Mouse (Mus musculus) embryonic facial prominence, embryonic 13.5 days (tissue): ENCODE measurements around the gene Slx4ip. TPM values are rescaled to one million over a fixed set of nuclear protein-coding genes. Genes with fewer than 3 reads are reported as not detected.

ENCODE experiments used
- ATAC-seq: fragments of 200-750 bp; cut with Nextera tagmentation; 2 replicates; pipeline ENCODE4 v1.8.0; 2017; ENCODE audit warnings: low read depth; ENCODE audit not compliant: insufficient number of reproducible peaks, insufficient read depth, low FRiP score, low TSS enrichment
- H3K27ac ChIP-seq: fragments of 300-500 bp; sonication (generic); 2 replicates; pipeline ENCODE4 v1.5.1; 2015; ENCODE audit warnings: moderate library complexity, mild to moderate bottlenecking, inconsistent platforms
- H3K27me3 ChIP-seq: fragments of 300-500 bp; sonication (generic); 2 replicates; pipeline ENCODE4 v1.6.1; 2015; ENCODE audit warnings: mild to moderate bottlenecking, inconsistent platforms
- H3K36me3 ChIP-seq: fragments of 300-500 bp; sonication (generic); 2 replicates; pipeline ENCODE4 v1.6.1; 2015; ENCODE audit warnings: mild to moderate bottlenecking, inconsistent platforms
- H3K4me1 ChIP-seq: fragments of 300-500 bp; sonication (generic); 2 replicates; pipeline ENCODE4 v1.6.1; 2015; ENCODE audit warnings: inconsistent platforms
- H3K4me2 ChIP-seq: fragments of 300-500 bp; sonication (generic); 2 replicates; pipeline ENCODE4 v1.6.1; 2015; ENCODE audit warnings: moderate library complexity, mild to moderate bottlenecking, inconsistent platforms
- H3K4me3 ChIP-seq: fragments of 300-500 bp; sonication (generic); 2 replicates; pipeline ENCODE4 v1.5.1; 2015; ENCODE audit warnings: mild to moderate bottlenecking, inconsistent platforms
- H3K9ac ChIP-seq: fragments of 300-500 bp; sonication (generic); 2 replicates; pipeline ENCODE4 v1.6.1; 2015; ENCODE audit warnings: mild to moderate bottlenecking, inconsistent platforms
- H3K9me3 ChIP-seq: fragments of 300-500 bp; sonication (generic); 2 replicates; pipeline ENCODE4 v1.6.1; 2016; ENCODE audit warnings: inconsistent platforms
- WGBS: fragments of 180-500 bp; shearing (Covaris S2); methylation state at CpG from one replicate; pipeline ENCODE4 v1.1.7; 2015; ENCODE audit warnings: mixed read lengths; 5-methylcytosine and 5-hydroxymethylcytosine counted together
- polyA plus RNA-seq: library from polyadenylated mRNA; unstranded; fragments of >200 nt; fragmentation: Nextera tagmentation; extraction: Ambion mirVana; gene quantifications from 2 replicates; pipeline ENCODE4 v1.2.1, GENCODE M21; 2015

The Slx4ip gene
- polyA plus RNA-seq, 1 experiment from 2014 or later = 8.2 TPM

GRCm38 (mm10) chr2:136911958-136912411 is 21.0 kb downstream of the Slx4ip start:
- Histone ChIP-seq H3K9ac (no peak overlapping the region), H3K9me3 (no peaks in the 10 kb centered on the region), H3K4me1 (peaks cover 11% of the 10 kb centered on the region), H3K27me3 (no peaks in the 10 kb centered on the region), H3K4me3 (no peak overlapping the region), H3K4me2 (no peak overlapping the region), H3K36me3 (no peaks in the 10 kb centered on the region), H3K27ac (peak overlapping the region; percentile 16; the same call in 1 of the 2 replicates)
- no peak for ATAC-seq
- WGBS = 26% methylated on average over 4 of the region's 4 CpGs

GRCm38 (mm10) chr2:136913021-136913420 is 22.0 kb downstream of the Slx4ip start:
- no peak for ATAC-seq
- no peak overlapping the region for H3K27ac ChIP-seq
- no peak overlapping the region for H3K9ac ChIP-seq
- no peak overlapping the region for H3K4me2 ChIP-seq
- H3K27me3 ChIP-seq = no peaks in the 10 kb centered on the region
- H3K9me3 ChIP-seq = no peaks in the 10 kb centered on the region
- 83% methylated on average over 3 of the region's 3 CpGs for WGBS
- peaks cover 11% of the 10 kb centered on the region for H3K4me1 ChIP-seq
- no peak overlapping the region for H3K4me3 ChIP-seq
- no peaks in the 10 kb centered on the region for H3K36me3 ChIP-seq

GRCm38 (mm10) chr2:136914334-136914902 is 23.4 kb downstream of the Slx4ip start:
- H3K4me3 ChIP-seq = no peak overlapping the region
- ATAC-seq = no peak
- 37% methylated on average over 3 of the region's 3 CpGs for WGBS

GRCm38 (mm10) chr2:136919433-136919832 is 28.4 kb downstream of the Slx4ip start:
- no peak overlapping the region for H3K27ac ChIP-seq
- H3K4me3 ChIP-seq = no peak overlapping the region
- H3K36me3 ChIP-seq = no peaks in the 10 kb centered on the region
- H3K9ac ChIP-seq = no peak overlapping the region
- H3K9me3 ChIP-seq = no peaks in the 10 kb centered on the region
- H3K27me3 ChIP-seq = no peaks in the 10 kb centered on the region
- peaks cover 5% of the 10 kb centered on the region for H3K4me1 ChIP-seq
- ATAC-seq = no peak
- H3K4me2 ChIP-seq = no peak overlapping the region
- 89% methylated on average over 1 of the region's 1 CpGs for WGBS

More at GRCm38 (mm10) chr2:136914334-136914902, 23.4 kb downstream of the Slx4ip start:
- no peaks in the 10 kb centered on the region for H3K36me3 ChIP-seq
- no peak overlapping the region for H3K27ac ChIP-seq
- H3K9me3 ChIP-seq = no peaks in the 10 kb centered on the region
- H3K9ac ChIP-seq = no peak overlapping the region
- H3K4me2 ChIP-seq = no peak overlapping the region
- no peaks in the 10 kb centered on the region for H3K27me3 ChIP-seq
- peaks cover 11% of the 10 kb centered on the region for H3K4me1 ChIP-seq

- Histone ChIP-seq H3K27me3 (no peaks in the 10 kb centered on the region), H3K4me1 (peaks cover 5% of the 10 kb centered on the region), H3K9me3 (no peaks in the 10 kb centered on the region), H3K4me2 (no peak overlapping the region), H3K4me3 (no peak overlapping the region), H3K36me3 (no peaks in the 10 kb centered on the region), H3K27ac (no peak overlapping the region), H3K9ac (no peak overlapping the region)
- WGBS = 85% methylated on average over 3 of the region's 3 CpGs
- ATAC-seq = no peak
These were observed 29.4 kb downstream of the Slx4ip start for GRCm38 (mm10) chr2:136920257-136920993.

- Histone ChIP-seq H3K4me2 (no peak overlapping the region), H3K36me3 (no peaks in the 10 kb centered on the region), H3K4me1 (peaks cover 5% of the 10 kb centered on the region), H3K4me3 (no peak overlapping the region), H3K27ac (no peak overlapping the region), H3K9ac (no peak overlapping the region), H3K27me3 (no peaks in the 10 kb centered on the region), H3K9me3 (no peaks in the 10 kb centered on the region)
- no peak for ATAC-seq
- 62% methylated on average over 4 of the region's 4 CpGs for WGBS
These were observed 30.0 kb downstream of the Slx4ip start for GRCm38 (mm10) chr2:136921003-136921408.

GRCm38 (mm10) chr2:136936391-136937288 is 45.6 kb downstream of the Slx4ip start:
- Histone ChIP-seq H3K4me3 (no peak overlapping the region), H3K27me3 (no peaks in the 10 kb centered on the region), H3K27ac (no peak overlapping the region), H3K9me3 (no peaks in the 10 kb centered on the region), H3K4me1 (no peaks in the 10 kb centered on the region), H3K4me2 (no peak overlapping the region), H3K9ac (no peak overlapping the region), H3K36me3 (no peaks in the 10 kb centered on the region)
- 86% methylated on average over 4 of the region's 4 CpGs for WGBS
- no peak for ATAC-seq

- Histone ChIP-seq H3K9ac (no peak overlapping the region), H3K27ac (no peak overlapping the region), H3K4me3 (no peak overlapping the region), H3K36me3 (no peaks in the 10 kb centered on the region), H3K4me2 (no peak overlapping the region), H3K27me3 (no peaks in the 10 kb centered on the region), H3K9me3 (no peaks in the 10 kb centered on the region), H3K4me1 (no peaks in the 10 kb centered on the region)
- 74% methylated on average over 1 of the region's 1 CpGs for WGBS
- ATAC-seq = no peak
These were observed 47.2 kb downstream of the Slx4ip start for GRCm38 (mm10) chr2:136938249-136938648.

GRCm38 (mm10) chr2:136946297-136946696 is 55.3 kb downstream of the Slx4ip start:
- peaks cover 16% of the 10 kb centered on the region for H3K4me1 ChIP-seq
- no peak overlapping the region for H3K9ac ChIP-seq
- H3K27me3 ChIP-seq = no peaks in the 10 kb centered on the region
- 84% methylated on average over 5 of the region's 5 CpGs for WGBS
- H3K4me3 ChIP-seq = no peak overlapping the region
- ATAC-seq = no peak
- H3K36me3 ChIP-seq = no peaks in the 10 kb centered on the region
- H3K27ac ChIP-seq = no peak overlapping the region
- no peaks in the 10 kb centered on the region for H3K9me3 ChIP-seq
- no peak overlapping the region for H3K4me2 ChIP-seq

GRCm38 (mm10) chr2:136947500-136947899 is 56.5 kb downstream of the Slx4ip start:
- H3K9me3 ChIP-seq = no peaks in the 10 kb centered on the region
- no peaks in the 10 kb centered on the region for H3K36me3 ChIP-seq
- no peak overlapping the region for H3K4me2 ChIP-seq
- ATAC-seq = no peak
- no peak overlapping the region for H3K27ac ChIP-seq
- no peak overlapping the region for H3K9ac ChIP-seq
- no peak overlapping the region for H3K4me3 ChIP-seq
- peaks cover 19% of the 10 kb centered on the region for H3K4me1 ChIP-seq
- WGBS = 56% methylated on average over 4 of the region's 4 CpGs
- H3K27me3 ChIP-seq = no peaks in the 10 kb centered on the region

GRCm38 (mm10) chr2:136947937-136948336 is 56.9 kb downstream of the Slx4ip start:
- no peak for ATAC-seq
- Histone ChIP-seq H3K27me3 (no peaks in the 10 kb centered on the region), H3K9ac (no peak overlapping the region), H3K4me1 (peaks cover 19% of the 10 kb centered on the region), H3K36me3 (no peaks in the 10 kb centered on the region), H3K27ac (no peak overlapping the region), H3K4me3 (no peak overlapping the region), H3K9me3 (no peaks in the 10 kb centered on the region), H3K4me2 (no peak overlapping the region)
- WGBS = 35% methylated on average over 5 of the region's 5 CpGs
